Mouse (Mus musculus): ENCODE measurements around the gene Gm17657. TPM values are rescaled to one million over a fixed set of nuclear protein-coding genes. Genes with fewer than 3 reads are reported as not detected.
"Not testable (repeated sequence)": the region's sequence is repeated elsewhere in the genome, so short reads cannot be mapped to it uniquely, and the experiment has no call there.

The Gm17657 gene
- polyA plus RNA-seq, 1 experiment from 2014 or later = not detected

DNA sequence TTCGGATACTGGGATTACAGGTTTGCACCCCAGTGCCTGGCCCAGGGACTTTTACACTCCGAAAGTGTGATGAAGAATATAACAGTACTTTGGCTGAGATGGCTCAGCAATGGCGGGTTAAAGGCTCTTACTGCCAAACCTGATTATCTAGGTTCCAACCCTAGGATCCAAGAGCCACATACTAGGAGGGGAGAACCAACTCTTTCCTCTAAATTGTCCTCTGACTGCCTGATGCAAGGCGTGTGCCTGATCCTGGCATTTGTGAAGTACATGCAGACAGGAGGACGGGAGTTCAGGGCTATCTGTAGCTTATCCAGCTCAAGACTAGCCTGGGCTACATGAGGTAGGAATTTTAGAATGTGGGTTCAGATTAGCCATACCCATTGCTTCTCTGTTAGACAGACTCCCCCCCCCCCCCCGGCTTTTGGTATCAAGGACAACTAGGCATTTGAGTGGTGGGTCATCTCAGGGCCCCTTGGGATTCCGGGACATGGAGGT, 49.1 kb downstream of the Gm17657 start:
- Histone ChIP-seq H3K4me1 (ENCODE audit: control insufficient read depth, insufficient read depth, low read length) (peaks cover 7% of the 10 kb centered on the region), H3K4me2 (ENCODE audit: low read depth, low read length) (no peak overlapping the region), H3K36me3 (ENCODE audit: control insufficient read depth, insufficient read depth) (no peaks in the 10 kb centered on the region; the same call in 1 of the 2 replicates), H3K27me3 (ENCODE audit: control insufficient read depth, insufficient read depth, low read length) (no peaks in the 10 kb centered on the region), H3K9me3 (replicated peaks; ENCODE audit: control insufficient read depth, low read length) (no peaks in the 10 kb centered on the region), H3K27ac (ENCODE audit: low read length) (no peak overlapping the region; the same call in 1 of the 2 replicates), H3K4me3 (ENCODE audit: low read length) (no peak overlapping the region), H3K9ac (ENCODE audit: low read length) (no peak overlapping the region)
- 75% methylated on average over 7 of the region's 7 CpGs for WGBS
- no peak for ATAC-seq (replicated peaks; ENCODE audit: extremely low read depth, insufficient read depth, low FRiP score)

DNA sequence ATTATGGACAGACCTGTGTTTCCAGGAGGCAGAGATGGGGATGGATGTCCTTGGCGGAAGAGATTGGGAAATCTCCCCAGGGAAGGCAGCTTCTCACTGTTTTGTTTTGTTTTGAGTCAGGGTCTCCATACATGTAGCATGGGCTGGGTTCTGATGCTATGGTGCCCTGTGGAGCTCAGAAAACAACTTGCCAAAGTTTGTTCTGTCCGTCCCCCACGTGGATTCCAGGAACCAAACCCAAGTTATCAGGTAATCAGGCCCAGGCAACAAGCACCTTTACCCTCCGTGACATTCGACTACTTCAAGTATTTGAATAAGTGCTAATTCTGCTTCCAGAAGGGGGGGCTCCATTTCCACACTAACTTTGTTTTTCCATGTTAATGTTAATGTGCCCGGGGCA, 49.9 kb downstream of the Gm17657 start:
- Histone ChIP-seq H3K4me1 (ENCODE audit: control insufficient read depth, insufficient read depth, low read length) (peaks cover 7% of the 10 kb centered on the region), H3K36me3 (ENCODE audit: control insufficient read depth, insufficient read depth) (peaks cover 3% of the 10 kb centered on the region), H3K9me3 (replicated peaks; ENCODE audit: control insufficient read depth, low read length) (no peaks in the 10 kb centered on the region), H3K27me3 (ENCODE audit: control insufficient read depth, insufficient read depth, low read length) (no peaks in the 10 kb centered on the region), H3K27ac (ENCODE audit: low read length) (no peak overlapping the region), H3K4me2 (ENCODE audit: low read depth, low read length) (no peak overlapping the region), H3K4me3 (ENCODE audit: low read length) (no peak overlapping the region), H3K9ac (ENCODE audit: low read length) (no peak overlapping the region)
- WGBS = 73% methylated on average over 6 of the region's 6 CpGs
- no peak for ATAC-seq (replicated peaks; ENCODE audit: extremely low read depth, insufficient read depth, low FRiP score)

DNA sequence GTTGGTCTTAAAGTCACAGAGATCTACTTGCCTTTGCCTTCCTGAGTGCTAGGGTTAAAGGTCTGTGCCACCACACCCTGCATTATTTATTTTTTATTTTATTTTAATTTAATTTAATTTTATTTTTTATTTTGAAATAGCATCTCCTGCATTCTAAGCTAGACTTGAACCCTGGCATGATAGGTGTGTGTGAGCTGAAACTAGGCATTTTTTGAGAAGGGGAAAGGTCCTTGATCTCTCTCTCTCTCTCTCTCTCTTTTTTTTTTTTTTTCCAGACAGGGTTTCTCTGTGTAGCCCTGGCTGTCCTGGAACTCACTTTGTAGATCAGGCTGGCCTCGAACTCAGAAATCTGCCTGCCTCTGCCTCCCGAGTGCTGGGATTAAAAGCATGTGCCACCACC, 50.5 kb downstream of the Gm17657 start:
- ATAC-seq (replicated peaks; ENCODE audit: extremely low read depth, insufficient read depth, low FRiP score) = not testable (repeated sequence)

DNA sequence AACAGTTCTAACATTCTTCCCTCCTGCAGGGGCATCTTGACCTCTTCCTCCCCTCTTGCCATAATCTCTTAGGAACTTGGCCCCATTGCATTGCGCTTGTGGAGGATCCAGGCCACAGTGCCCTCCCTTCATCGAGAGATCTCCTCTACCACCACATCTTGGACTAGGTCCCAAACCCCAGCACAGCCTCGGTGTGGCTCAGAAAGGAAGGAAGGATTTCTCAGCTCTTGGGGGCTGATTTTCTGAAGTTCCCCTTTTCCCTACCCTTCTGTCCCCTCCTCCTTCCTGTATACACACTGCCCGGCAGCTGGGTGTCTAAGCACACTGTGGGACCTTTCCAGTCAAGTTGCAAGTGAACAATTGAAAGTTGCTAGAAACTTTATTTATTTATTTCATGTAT, 51.4 kb downstream of the Gm17657 start:
- Histone ChIP-seq H3K27me3 (ENCODE audit: control insufficient read depth, insufficient read depth, low read length) (no peaks in the 10 kb centered on the region), H3K36me3 (ENCODE audit: control insufficient read depth, insufficient read depth) (peaks cover 8% of the 10 kb centered on the region), H3K9ac (ENCODE audit: low read length) (no peak overlapping the region), H3K27ac (ENCODE audit: low read length) (peak overlapping the region; percentile 43; the same call in 1 of the 2 replicates), H3K4me3 (ENCODE audit: low read length) (no peak overlapping the region), H3K4me2 (ENCODE audit: low read depth, low read length) (no peak overlapping the region), H3K4me1 (ENCODE audit: control insufficient read depth, insufficient read depth, low read length) (peaks cover 11% of the 10 kb centered on the region), H3K9me3 (replicated peaks; ENCODE audit: control insufficient read depth, low read length) (no peaks in the 10 kb centered on the region)
- ATAC-seq (replicated peaks; ENCODE audit: extremely low read depth, insufficient read depth, low FRiP score) = 0 out of 2 replicates have a peak, but pooled peaks have one; percentile 34
- 33% methylated on average over 4 of the region's 4 CpGs for WGBS

More for the DNA sequence above, 50.5 kb downstream of the Gm17657 start:
- H3K9me3 ChIP-seq (replicated peaks; ENCODE audit: control insufficient read depth, low read length); H3K4me2 ChIP-seq (ENCODE audit: low read depth, low read length); H3K4me3 ChIP-seq (ENCODE audit: low read length); H3K27ac ChIP-seq (ENCODE audit: low read length); H3K9ac ChIP-seq (ENCODE audit: low read length); H3K27me3 ChIP-seq (ENCODE audit: control insufficient read depth, insufficient read depth, low read length); H3K4me1 ChIP-seq (ENCODE audit: control insufficient read depth, insufficient read depth, low read length); H3K36me3 ChIP-seq (ENCODE audit: control insufficient read depth, insufficient read depth): not testable (repeated sequence)
- WGBS = 84% methylated on average over 2 of the region's 2 CpGs

DNA sequence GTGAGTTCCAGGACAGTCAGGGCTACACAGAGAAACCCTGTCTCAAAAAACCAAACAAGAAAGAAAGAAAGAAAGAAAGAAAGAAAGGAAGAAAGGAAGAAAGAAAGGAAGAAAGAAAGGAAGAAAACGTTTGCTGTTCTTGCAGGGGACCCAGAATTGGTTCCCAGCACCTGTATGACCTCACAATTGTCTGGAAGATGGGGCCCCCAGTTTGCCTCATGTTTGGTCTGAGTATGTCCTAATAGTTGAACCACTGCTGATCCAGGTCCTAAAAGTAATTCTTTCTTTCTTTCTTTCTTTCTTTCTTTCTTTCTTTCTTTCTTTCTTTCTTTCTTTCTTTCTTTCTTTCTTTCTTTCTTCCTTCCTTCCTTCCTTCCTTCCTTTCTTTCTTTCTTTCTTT, 52.0 kb downstream of the Gm17657 start:
- not testable (repeated sequence) for H3K27ac ChIP-seq (ENCODE audit: low read length); ATAC-seq (replicated peaks; ENCODE audit: extremely low read depth, insufficient read depth, low FRiP score); H3K27me3 ChIP-seq (ENCODE audit: control insufficient read depth, insufficient read depth, low read length); H3K4me2 ChIP-seq (ENCODE audit: low read depth, low read length); H3K9me3 ChIP-seq (replicated peaks; ENCODE audit: control insufficient read depth, low read length); H3K4me3 ChIP-seq (ENCODE audit: low read length); H3K36me3 ChIP-seq (ENCODE audit: control insufficient read depth, insufficient read depth); H3K9ac ChIP-seq (ENCODE audit: low read length)
- 59% methylated on average over 1 of the region's 1 CpGs for WGBS
- H3K4me1 ChIP-seq (ENCODE audit: control insufficient read depth, insufficient read depth, low read length) = peaks cover 11% of the 10 kb centered on the region

DNA sequence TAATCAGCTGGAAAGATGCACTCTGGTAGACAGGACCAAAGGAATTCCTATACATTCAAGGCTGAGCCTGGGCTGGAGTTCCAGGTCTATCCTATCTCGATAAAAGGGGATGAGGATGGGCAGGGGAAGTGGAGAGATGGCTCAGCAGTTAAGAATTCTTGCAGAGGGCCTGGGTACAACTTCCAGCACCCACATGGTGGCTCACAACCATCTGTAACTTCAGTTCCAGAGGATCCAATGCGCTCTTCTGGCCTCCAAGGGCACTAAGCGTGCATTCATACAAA, 52.4 kb downstream of the Gm17657 start:
- no peak overlapping the region for H3K4me3 ChIP-seq (ENCODE audit: low read length)
- H3K4me2 ChIP-seq (ENCODE audit: low read depth, low read length) = no peak overlapping the region
- WGBS = 85% methylated on average over 3 of the region's 3 CpGs

DNA sequence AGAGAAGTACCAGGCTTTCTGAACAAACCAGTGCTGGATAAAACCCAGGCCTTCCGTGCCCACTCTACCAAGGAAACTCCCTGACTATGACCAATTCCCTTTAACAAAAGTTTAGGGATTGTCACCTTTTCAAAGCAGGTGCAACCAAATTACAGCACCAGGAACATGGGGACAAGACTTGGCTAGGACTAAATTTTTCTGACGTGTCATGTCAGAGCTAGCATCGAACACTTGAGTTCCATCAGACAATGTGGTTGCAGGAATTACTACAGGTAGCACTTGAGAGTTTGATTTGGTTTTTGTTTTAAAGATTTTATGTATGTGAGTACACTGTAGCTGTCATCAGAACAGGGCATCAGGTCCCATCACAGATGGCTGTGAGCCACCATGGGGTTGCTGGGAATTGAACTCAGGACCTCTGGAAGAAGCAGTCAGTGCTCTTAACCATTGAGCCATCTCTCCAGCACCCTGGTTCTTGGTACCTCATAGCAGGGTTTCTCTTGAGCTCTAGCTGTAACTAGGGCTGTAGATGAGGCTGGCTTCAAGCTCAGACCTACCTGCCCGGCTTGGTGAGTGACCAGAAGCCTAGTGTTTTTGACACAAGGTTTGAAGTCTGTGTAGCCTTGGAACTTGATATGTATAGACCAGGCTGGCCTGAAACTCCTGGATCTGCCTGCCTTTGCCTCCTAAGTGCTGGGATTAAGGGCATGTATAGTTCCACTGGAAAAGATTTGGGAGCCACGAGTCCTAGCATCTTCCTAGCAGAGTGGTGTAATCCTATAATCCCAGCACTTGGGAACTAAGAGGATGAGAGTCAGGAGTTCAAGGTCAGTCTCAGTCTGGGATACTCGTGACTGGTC, 53.0 kb downstream of the Gm17657 start:
- Histone ChIP-seq H3K4me2 (ENCODE audit: low read depth, low read length) (no peak overlapping the region), H3K4me1 (ENCODE audit: control insufficient read depth, insufficient read depth, low read length) (peaks cover 9% of the 10 kb centered on the region), H3K27me3 (ENCODE audit: control insufficient read depth, insufficient read depth, low read length) (no peaks in the 10 kb centered on the region), H3K4me3 (ENCODE audit: low read length) (no peak overlapping the region), H3K36me3 (ENCODE audit: control insufficient read depth, insufficient read depth) (peaks cover 8% of the 10 kb centered on the region), H3K9me3 (replicated peaks; ENCODE audit: control insufficient read depth, low read length) (no peaks in the 10 kb centered on the region), H3K9ac (ENCODE audit: low read length) (no peak overlapping the region), H3K27ac (ENCODE audit: low read length) (no peak overlapping the region)
- 73% methylated on average over 6 of the region's 6 CpGs for WGBS
- no peak for ATAC-seq (replicated peaks; ENCODE audit: extremely low read depth, insufficient read depth, low FRiP score)

More for the DNA sequence above, 52.4 kb downstream of the Gm17657 start:
- H3K9me3 ChIP-seq (replicated peaks; ENCODE audit: control insufficient read depth, low read length) = no peaks in the 10 kb centered on the region
- no peak for ATAC-seq (replicated peaks; ENCODE audit: extremely low read depth, insufficient read depth, low FRiP score)
- peaks cover 9% of the 10 kb centered on the region for H3K4me1 ChIP-seq (ENCODE audit: control insufficient read depth, insufficient read depth, low read length)
- H3K36me3 ChIP-seq (ENCODE audit: control insufficient read depth, insufficient read depth) = peaks cover 8% of the 10 kb centered on the region
- no peaks in the 10 kb centered on the region for H3K27me3 ChIP-seq (ENCODE audit: control insufficient read depth, insufficient read depth, low read length)
- H3K9ac ChIP-seq (ENCODE audit: low read length) = no peak overlapping the region
- H3K27ac ChIP-seq (ENCODE audit: low read length) = no peak overlapping the region

DNA sequence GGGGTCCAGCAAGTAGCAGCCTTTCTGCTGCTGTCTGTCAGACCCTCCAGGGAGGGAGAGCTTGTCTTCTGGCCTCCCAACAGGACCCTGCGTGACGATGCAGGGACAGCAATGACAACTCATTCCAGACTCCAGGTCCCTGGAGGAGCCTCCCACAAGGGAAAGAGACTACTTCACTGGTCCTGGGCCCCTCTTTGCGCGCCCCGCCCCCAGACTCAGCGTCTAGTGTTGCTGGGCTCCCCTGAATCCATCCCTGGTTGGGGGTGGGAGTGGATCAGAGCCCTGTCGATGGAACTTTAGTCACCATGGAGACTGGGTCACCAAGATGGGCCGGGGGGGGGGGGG, 54.7 kb downstream of the Gm17657 start:
- no peak for ATAC-seq (replicated peaks; ENCODE audit: extremely low read depth, insufficient read depth, low FRiP score)
- Histone ChIP-seq H3K36me3 (ENCODE audit: control insufficient read depth, insufficient read depth) (peaks cover 8% of the 10 kb centered on the region), H3K9me3 (replicated peaks; ENCODE audit: control insufficient read depth, low read length) (no peaks in the 10 kb centered on the region), H3K27me3 (ENCODE audit: control insufficient read depth, insufficient read depth, low read length) (no peaks in the 10 kb centered on the region), H3K4me2 (ENCODE audit: low read depth, low read length) (peak overlapping the region; percentile 5; the same call in 1 of the 2 replicates), H3K4me1 (ENCODE audit: control insufficient read depth, insufficient read depth, low read length) (peaks cover 9% of the 10 kb centered on the region), H3K9ac (ENCODE audit: low read length) (0 out of 2 replicates have a peak overlapping the region, but pooled peaks have one; percentile 7), H3K27ac (ENCODE audit: low read length) (peak overlapping the region; percentile 48; the same call in 1 of the 2 replicates), H3K4me3 (ENCODE audit: low read length) (no peak overlapping the region)
- 65% methylated on average over 7 of the region's 8 CpGs for WGBS

DNA sequence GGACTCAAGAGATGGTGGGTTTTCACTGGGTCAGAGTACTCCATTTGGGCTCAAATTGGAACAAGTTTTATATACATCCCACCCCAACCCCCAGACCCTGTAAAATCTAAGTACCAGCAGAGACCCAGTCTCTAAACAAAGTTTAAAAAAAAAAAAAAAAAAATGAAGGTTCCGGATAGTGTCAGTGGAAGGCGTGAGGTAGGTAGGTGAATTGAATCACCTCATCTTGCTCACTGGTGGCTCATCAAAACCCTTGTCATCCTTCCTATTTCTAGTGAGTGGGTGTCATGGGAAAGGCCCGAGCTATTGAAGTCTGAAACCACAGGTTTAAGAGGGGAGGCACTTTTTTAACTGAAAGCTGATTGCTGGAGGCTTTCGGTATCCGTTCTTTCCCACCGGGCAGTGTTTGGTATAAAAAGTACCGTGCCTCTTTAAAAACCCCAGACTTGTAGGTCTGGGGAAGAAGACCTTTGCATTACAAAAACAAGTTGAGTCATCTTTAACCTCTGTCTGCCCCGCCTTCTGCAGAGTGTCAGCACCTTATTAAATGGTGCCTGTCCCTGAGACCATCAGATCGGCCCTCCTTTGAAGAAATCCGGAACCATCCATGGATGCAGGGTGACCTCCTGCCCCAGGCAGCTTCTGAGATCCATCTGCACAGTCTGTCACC, 55.2 kb downstream of the Gm17657 start:
- peak overlapping the region; percentile 48; the same call in 1 of the 2 replicates for H3K27ac ChIP-seq (ENCODE audit: low read length)
- H3K9me3 ChIP-seq (replicated peaks; ENCODE audit: control insufficient read depth, low read length) = no peaks in the 10 kb centered on the region
- H3K9ac ChIP-seq (ENCODE audit: low read length) = 0 out of 2 replicates have a peak overlapping the region, but pooled peaks have one; percentile 7
- no peak for ATAC-seq (replicated peaks; ENCODE audit: extremely low read depth, insufficient read depth, low FRiP score)
- H3K27me3 ChIP-seq (ENCODE audit: control insufficient read depth, insufficient read depth, low read length) = no peaks in the 10 kb centered on the region
- 0 out of 2 replicates have a peak overlapping the region, but pooled peaks have one; percentile 97 for H3K4me3 ChIP-seq (ENCODE audit: low read length)
- peaks cover 8% of the 10 kb centered on the region for H3K36me3 ChIP-seq (ENCODE audit: control insufficient read depth, insufficient read depth)
- 70% methylated on average over 10 of the region's 10 CpGs for WGBS
- peak overlapping the region; percentile 82; the same call in 1 of the 2 replicates for H3K4me2 ChIP-seq (ENCODE audit: low read depth, low read length)
- peaks cover 11% of the 10 kb centered on the region for H3K4me1 ChIP-seq (ENCODE audit: control insufficient read depth, insufficient read depth, low read length)

All from heart, embryonic 16.5 days (tissue).